Mouse (Mus musculus): ENCODE measurements around the gene Fam110a.
A peak's percentile ranks its signal among the peaks of the same experiment; 100 is the strongest.
"Not testable (repeated sequence)": the region's sequence is repeated elsewhere in the genome, so short reads cannot be mapped to it uniquely, and the experiment has no call there.

The Fam110a gene

DNA sequence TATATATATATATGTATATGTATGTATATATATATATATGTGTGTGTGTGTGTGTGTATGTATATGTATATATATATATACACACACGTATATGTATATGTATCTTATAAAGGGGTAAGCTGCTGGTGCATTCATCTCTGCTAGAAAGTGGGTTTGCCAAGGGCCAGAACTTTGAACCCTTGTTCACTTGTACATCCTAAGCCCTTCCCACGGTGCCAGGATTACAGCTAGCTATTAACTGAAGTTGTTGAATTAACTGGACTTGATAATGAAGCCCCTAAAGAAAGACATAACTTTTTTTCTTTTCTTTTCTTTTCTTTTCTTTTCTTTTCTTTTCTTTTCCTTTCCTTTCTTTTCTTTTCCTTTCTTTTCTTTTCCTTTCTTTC is 17.2 kb upstream of the Fam110a start:
- DNase-seq (ENCODE audit: low read depth): not testable (repeated sequence)

GRCm38 (mm10) chr2:151996229-151997189 is 16.5 kb upstream of the Fam110a start, which contains the start of gene Slc52a3:
Gene Slc52a3, plus strand, starts transcription at chr2:151996511.
- DNase-seq (ENCODE audit: low read depth): peak; percentile 81

- peak; percentile 80 for DNase-seq (ENCODE audit: low read depth)
These were observed 14.5 kb upstream of the Fam110a start for GRCm38 (mm10) chr2:151994350-151995122.

GRCm38 (mm10) chr2:151991446-151991845 is 11.4 kb upstream of the Fam110a start:
- no peak for DNase-seq (ENCODE audit: low read depth)

GRCm38 (mm10) chr2:151990985-151991394 is 11.0 kb upstream of the Fam110a start:
- no peak for DNase-seq (ENCODE audit: low read depth)

- no peak for DNase-seq (ENCODE audit: low read depth)
These were observed 9.0 kb upstream of the Fam110a start for GRCm38 (mm10) chr2:151988978-151989377.

GRCm38 (mm10) chr2:151986958-151987357 is 6.9 kb upstream of the Fam110a start:
- DNase-seq (ENCODE audit: low read depth): no peak

- DNase-seq (ENCODE audit: low read depth): no peak
These were observed 5.6 kb upstream of the Fam110a start for GRCm38 (mm10) chr2:151985426-151986172.

- no peak for DNase-seq (ENCODE audit: low read depth)
These were observed 4.0 kb upstream of the Fam110a start for GRCm38 (mm10) chr2:151984019-151984418.

GRCm38 (mm10) chr2:151982476-151982875 is 2.5 kb upstream of the Fam110a start:
- DNase-seq (ENCODE audit: low read depth): no peak

DNA sequence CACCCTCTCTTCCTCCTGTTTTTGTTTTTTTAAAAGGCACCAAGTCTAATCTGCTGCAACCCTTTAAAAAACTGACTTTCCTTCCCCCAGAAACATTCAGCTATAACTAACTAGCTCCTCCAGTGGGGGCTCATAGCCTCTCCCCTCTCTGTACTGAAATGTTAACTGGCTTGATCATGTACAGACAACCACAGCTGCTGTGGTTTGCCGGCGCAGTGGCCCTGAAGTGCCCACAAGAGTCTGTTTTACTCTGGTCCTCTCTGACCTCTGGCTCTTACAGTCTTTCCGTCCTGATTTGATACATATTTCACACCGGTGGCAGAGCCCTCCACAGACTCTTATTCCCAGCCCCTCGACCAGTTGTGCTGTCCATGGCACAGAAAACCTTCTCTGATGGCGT is 1.2 kb upstream of the Fam110a start:
- no peak for DNase-seq (ENCODE audit: low read depth)

GRCm38 (mm10) chr2:151980355-151980693 is 305 bp upstream of the Fam110a start:
- DNase-seq (ENCODE audit: low read depth): no peak

GRCm38 (mm10) chr2:151978494-151978893 is 1.5 kb downstream of the Fam110a start:
- no peak for DNase-seq (ENCODE audit: low read depth)

DNA sequence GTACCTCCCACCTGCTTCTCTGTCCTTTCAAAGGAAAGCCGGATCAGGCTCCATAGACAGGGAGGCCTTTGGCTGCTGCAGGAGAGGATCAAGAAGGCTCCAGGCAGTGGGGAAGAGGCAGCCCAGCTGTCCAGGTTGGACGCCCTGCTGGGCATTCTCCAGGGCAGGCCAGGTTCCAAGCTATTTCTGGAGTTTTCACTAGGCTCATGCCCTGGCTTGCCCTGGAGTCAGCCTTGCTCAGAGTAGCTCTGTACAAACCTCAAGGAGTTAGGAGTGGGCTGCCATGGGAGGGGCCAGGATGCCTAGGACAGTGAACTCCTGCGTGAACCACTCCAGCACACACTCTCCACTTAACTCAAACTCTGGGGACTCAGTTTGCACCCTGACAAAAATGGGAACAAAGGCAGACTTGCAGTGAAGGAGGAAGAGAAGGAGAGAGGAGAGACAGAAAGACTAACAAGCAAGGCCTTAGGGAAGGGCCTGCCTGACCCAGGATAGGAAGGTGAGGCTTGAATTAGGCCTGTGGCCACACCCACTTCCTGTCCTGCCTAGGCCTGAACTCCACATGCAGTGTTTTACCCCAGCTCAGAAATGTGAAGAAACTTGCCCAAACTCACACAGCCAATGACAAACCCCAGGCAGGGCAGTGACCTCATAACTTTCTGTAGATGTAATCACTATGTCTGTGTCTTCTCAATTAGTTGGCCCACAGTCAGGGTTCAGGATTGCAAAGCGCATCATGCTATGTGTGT is 2.2 kb downstream of the Fam110a start:
- no peak for DNase-seq (ENCODE audit: low read depth)

- DNase-seq (ENCODE audit: low read depth): no peak
These were observed 4.0 kb downstream of the Fam110a start for GRCm38 (mm10) chr2:151976067-151976466.

GRCm38 (mm10) chr2:151975295-151975694 is 4.7 kb downstream of the Fam110a start:
- DNase-seq (ENCODE audit: low read depth): no peak

DNA sequence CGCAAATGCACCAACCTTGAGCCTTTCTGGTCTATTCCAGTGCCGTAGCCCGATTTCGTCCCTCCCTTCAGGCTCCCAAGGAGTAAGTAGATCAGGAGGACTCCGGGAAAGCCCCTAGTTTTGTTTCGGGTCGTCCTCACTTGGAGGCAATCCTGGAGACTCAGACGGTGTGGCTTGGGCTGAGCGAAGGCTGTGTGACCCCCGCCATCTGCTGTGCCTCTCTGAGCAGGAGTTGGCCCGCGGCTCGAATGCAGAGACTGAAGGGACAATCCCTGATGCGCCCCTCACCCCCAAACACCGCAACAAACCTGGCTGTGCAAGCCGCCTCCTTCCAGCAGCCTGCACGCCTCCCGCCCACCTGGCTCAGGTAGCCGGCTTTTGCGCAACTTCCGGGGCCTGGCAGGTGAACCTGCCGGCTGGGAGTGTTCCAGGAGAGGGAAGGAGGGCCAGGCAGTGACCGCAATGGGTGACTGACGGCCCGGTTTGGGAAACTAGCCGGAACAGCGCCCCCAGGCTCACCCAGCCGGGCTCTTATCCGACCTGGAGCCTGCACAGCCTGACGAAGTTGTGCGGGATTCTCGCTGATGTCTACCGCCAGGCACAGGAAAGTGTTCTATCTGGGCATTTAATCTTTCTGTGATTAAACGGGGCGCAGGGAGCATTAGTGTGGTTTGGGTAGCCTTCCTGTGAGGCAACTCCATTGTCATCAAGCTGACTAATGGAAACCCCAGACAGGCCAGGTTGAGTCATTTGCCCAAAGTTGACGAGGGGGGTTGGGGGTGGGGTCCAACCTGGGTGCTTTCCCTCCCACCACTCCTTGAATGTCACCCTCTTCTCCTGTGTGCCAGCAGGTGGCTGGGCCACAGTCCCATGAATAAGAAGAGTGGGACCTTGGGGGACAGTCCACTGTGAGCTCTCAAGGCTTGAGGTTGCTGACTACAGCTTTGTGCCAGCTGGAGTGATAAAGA is 6.1 kb downstream of the Fam110a start:
- no peak for DNase-seq (ENCODE audit: low read depth)

GRCm38 (mm10) chr2:151972880-151973594 is 7.0 kb downstream of the Fam110a start:
- no peak for DNase-seq (ENCODE audit: low read depth)

DNA sequence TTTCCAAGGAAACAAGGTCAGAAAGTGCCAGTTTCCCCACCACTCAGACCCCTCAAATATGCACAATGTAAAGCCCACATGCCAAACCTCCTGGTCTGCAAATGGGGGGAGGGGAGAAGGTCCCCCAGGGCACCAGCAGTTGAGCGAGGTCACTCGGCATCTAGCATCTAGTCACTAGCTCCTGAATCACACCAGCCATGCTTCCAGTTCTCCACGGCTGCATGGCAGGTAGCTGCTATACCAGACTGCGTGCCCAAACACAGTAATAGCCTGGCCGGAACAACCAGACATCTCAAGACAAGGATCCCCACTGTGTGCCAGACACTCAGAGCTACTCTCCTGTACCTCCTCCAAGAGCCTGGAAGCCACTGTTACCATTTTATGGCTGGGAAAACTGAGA is 8.3 kb downstream of the Fam110a start:
- DNase-seq (ENCODE audit: low read depth): no peak
